Mouse (Mus musculus) heart, embryonic 14.5 days (tissue): ENCODE measurements around the gene Ddx18. TPM values are rescaled to one million over a fixed set of nuclear protein-coding genes. Genes with fewer than 3 reads are reported as not detected.

Experiments
- ATAC-seq: fragments of 200-750 bp; cut with Nextera tagmentation; 2 replicates; pipeline ENCODE4 v1.8.0; 2017; ENCODE audit warnings: low read depth, moderate TSS enrichment; ENCODE audit not compliant: insufficient number of reproducible peaks, insufficient read depth, low FRiP score
- H3K27ac ChIP-seq, 2 experiments: fragments of 200-500 bp in 1 of 2; fragments of 300-500 bp in 1 of 2; sonication (generic) in 1 of 2; replicated peaks in 1 of 2; 2 replicates each; pipeline ENCODE4 v1.5.1; 2012 to 2014; ENCODE audit warnings: low read depth in 2 of 2, low read length in 2 of 2, control low read depth in 1 of 2, mild to moderate bottlenecking in 1 of 2, mixed read lengths in 1 of 2; ENCODE audit not compliant: control insufficient read depth in 1 of 2, insufficient read depth in 1 of 2
- H3K27me3 ChIP-seq: fragments of 300-500 bp; sonication (generic); 2 replicates; pipeline ENCODE4 v1.6.1; 2014; ENCODE audit warnings: mild to moderate bottlenecking, low read length, control low read depth; ENCODE audit not compliant: control insufficient read depth, insufficient read depth
- H3K36me3 ChIP-seq: fragments of 300-500 bp; sonication (generic); 2 replicates; pipeline ENCODE4 v1.6.1; 2014; ENCODE audit warnings: mild to moderate bottlenecking, control low read depth, low read length, mixed read lengths; ENCODE audit not compliant: control insufficient read depth, insufficient read depth
- H3K4me1 ChIP-seq, 2 experiments: fragments of 200-500 bp in 1 of 2; fragments of 300-500 bp in 1 of 2; sonication (generic) in 1 of 2; 2 replicates each; pipeline ENCODE4 v1.6.1; 2012 to 2014; ENCODE audit warnings: low read length in 2 of 2, control low read depth in 1 of 2, mixed read lengths in 1 of 2; ENCODE audit not compliant: control insufficient read depth in 2 of 2, insufficient read depth in 2 of 2
- H3K4me2 ChIP-seq: fragments of 300-500 bp; sonication (generic); 2 replicates; pipeline ENCODE4 v1.6.1; 2014; ENCODE audit warnings: mild to moderate bottlenecking, low read length
- H3K4me3 ChIP-seq, 2 experiments: fragments of 200-500 bp in 1 of 2; fragments of 300-500 bp in 1 of 2; sonication (generic) in 1 of 2; 2 replicates each; pipeline ENCODE4 v1.5.1; 2012 to 2014; ENCODE audit warnings: low read length in 2 of 2, mild to moderate bottlenecking in 2 of 2, control low read depth in 1 of 2, low read depth in 1 of 2, moderate library complexity in 1 of 2; ENCODE audit not compliant: control insufficient read depth in 1 of 2, insufficient read depth in 1 of 2
- H3K9ac ChIP-seq: fragments of 300-500 bp; sonication (generic); 2 replicates; pipeline ENCODE4 v1.6.1; 2014; ENCODE audit warnings: mild to moderate bottlenecking, low read length
- H3K9me3 ChIP-seq: fragments of 300-500 bp; sonication (generic); 2 replicates; pipeline ENCODE4 v1.6.1; 2016; ENCODE audit warnings: low read length, control low read depth; ENCODE audit not compliant: control insufficient read depth
- WGBS: fragments of 180-500 bp; shearing (Covaris S2); extraction: QIAGEN DNeasy Blood & Tissue Kit; methylation state at CpG from one replicate; pipeline ENCODE4 v1.1.7; 2014; 5-methylcytosine and 5-hydroxymethylcytosine counted together
- polyA plus RNA-seq: library from polyadenylated mRNA; unstranded; fragments of >200 nt; fragmentation: Nextera tagmentation; extraction: Ambion mirVana; gene quantifications from 2 replicates; pipeline ENCODE4 v1.2.1, GENCODE M21; 2014

The Ddx18 gene
- polyA plus RNA-seq = 32.1 and 35.7 TPM in 2 replicates

GRCm38 (mm10) chr1:121567521-121568489 lies at the start of gene Ddx18:
Gene Ddx18, minus strand, starts transcription at chr1:121567989.
- H3K4me2 ChIP-seq = peak within 1 kb of the TSS; percentile 90
- H3K36me3 ChIP-seq = peaks cover 29% of the 10 kb centered on the region
- peak; percentile 94 for ATAC-seq
- peak within 1 kb of the TSS; percentile 30 to 46; a peak in 2 of 4 replicates for H3K27ac ChIP-seq
- H3K9ac ChIP-seq = peak within 1 kb of the TSS; percentile 89
- H3K27me3 ChIP-seq = no peaks in the 10 kb centered on the region
- WGBS = 6% methylated on average over 53 of the region's 53 CpGs
- no peaks in the 10 kb centered on the region for H3K9me3 ChIP-seq
- peak within 1 kb of the TSS; percentile 67 to 76 for H3K4me3 ChIP-seq
- peaks cover 0 to 8% of the 10 kb centered on the region in 2 experiments; a peak in 2 of 4 replicates for H3K4me1 ChIP-seq

GRCm38 (mm10) chr1:121608000-121608399 lies 40.2 kb upstream of the Ddx18 start:
- H3K4me3 ChIP-seq = no peak overlapping the region
- no peak overlapping the region for H3K9ac ChIP-seq
- no peaks in the 10 kb centered on the region for H3K9me3 ChIP-seq
- H3K4me1 ChIP-seq = no peaks in the 10 kb centered on the region
- no peak overlapping the region for H3K4me2 ChIP-seq
- H3K27ac ChIP-seq = no peak overlapping the region
- 62% methylated on average over 7 of the region's 7 CpGs for WGBS
- ATAC-seq = no peak
- H3K36me3 ChIP-seq = no peaks in the 10 kb centered on the region
- no peaks in the 10 kb centered on the region for H3K27me3 ChIP-seq

GRCm38 (mm10) chr1:121605118-121605517 lies 37.3 kb upstream of the Ddx18 start:
- Histone ChIP-seq H3K4me3 (no peak overlapping the region), H3K9ac (no peak overlapping the region), H3K9me3 (no peaks in the 10 kb centered on the region), H3K4me1 (no peaks in the 10 kb centered on the region), H3K27me3 (no peaks in the 10 kb centered on the region), H3K4me2 (no peak overlapping the region), H3K36me3 (no peaks in the 10 kb centered on the region), H3K27ac (no peak overlapping the region)
- ATAC-seq = no peak
- WGBS = 41% methylated on average over 6 of the region's 6 CpGs

- Histone ChIP-seq H3K4me3 (no peak overlapping the region), H3K4me2 (no peak overlapping the region), H3K9ac (no peak overlapping the region), H3K9me3 (no peaks in the 10 kb centered on the region), H3K27me3 (no peaks in the 10 kb centered on the region), H3K4me1 (no peaks in the 10 kb centered on the region), H3K27ac (no peak overlapping the region), H3K36me3 (no peaks in the 10 kb centered on the region)
- 80% methylated on average over 6 of the region's 6 CpGs for WGBS
- ATAC-seq = no peak
These were observed 34.1 kb upstream of the Ddx18 start for GRCm38 (mm10) chr1:121601893-121602292.

- H3K9me3 ChIP-seq = no peaks in the 10 kb centered on the region
- no peaks in the 10 kb centered on the region for H3K27me3 ChIP-seq
- no peak overlapping the region for H3K27ac ChIP-seq
- ATAC-seq = no peak
- no peak overlapping the region for H3K9ac ChIP-seq
- no peaks in the 10 kb centered on the region for H3K4me1 ChIP-seq
- H3K4me3 ChIP-seq = no peak overlapping the region
- H3K4me2 ChIP-seq = no peak overlapping the region
- no peaks in the 10 kb centered on the region for H3K36me3 ChIP-seq
- WGBS = 25% methylated on average over 1 of the region's 1 CpGs
These were observed 33.3 kb upstream of the Ddx18 start for GRCm38 (mm10) chr1:121601084-121601483.

- no peak overlapping the region for H3K4me3 ChIP-seq
- no peak overlapping the region for H3K4me2 ChIP-seq
- no peak overlapping the region for H3K9ac ChIP-seq
- H3K4me1 ChIP-seq = no peaks in the 10 kb centered on the region
- WGBS = 45% methylated on average over 3 of the region's 3 CpGs
- H3K27me3 ChIP-seq = no peaks in the 10 kb centered on the region
- no peak overlapping the region for H3K27ac ChIP-seq
- no peak for ATAC-seq
- no peaks in the 10 kb centered on the region for H3K9me3 ChIP-seq
- no peaks in the 10 kb centered on the region for H3K36me3 ChIP-seq
These were observed 30.6 kb upstream of the Ddx18 start for GRCm38 (mm10) chr1:121598421-121598820.

GRCm38 (mm10) chr1:121596951-121597625 lies 29.3 kb upstream of the Ddx18 start:
- H3K36me3 ChIP-seq = no peaks in the 10 kb centered on the region
- no peak overlapping the region for H3K9ac ChIP-seq
- no peak overlapping the region for H3K27ac ChIP-seq
- no peaks in the 10 kb centered on the region for H3K27me3 ChIP-seq
- H3K4me3 ChIP-seq = no peak overlapping the region
- H3K4me1 ChIP-seq = no peaks in the 10 kb centered on the region
- H3K4me2 ChIP-seq = no peak overlapping the region
- 33% methylated on average over 4 of the region's 4 CpGs for WGBS
- H3K9me3 ChIP-seq = no peaks in the 10 kb centered on the region
- no peak for ATAC-seq
